Mouse (Mus musculus): ENCODE data around the gene Pfkfb1.

GRCm38 (mm10) chrX:150581921-150582320 lies 6.1 kb upstream of the Pfkfb1 start:
- TF ChIP-seq GATA1 (IDR thresholded peaks at IDR 0.05; ENCODE audit: borderline replicate concordance, low read length), result no peak
- no peak for TF ChIP-seq FLI1 (IDR thresholded peaks at IDR 0.05; ENCODE audit: low read length)

Data from megakaryocyte, embryonic 14.5 days (primary cell).